Mouse (Mus musculus): ENCODE measurements at regions not wholly inside any gene's neighbourhood (a gene's known extent, or its start where the extent isn't known, plus 50 kb on each side); places are given as distances from the start of the nearest gene placed in this dataset.

- no peak for TF ChIP-seq POLR2A (IDR thresholded peaks at IDR 0.05; ENCODE audit: borderline replicate concordance, extremely low read depth, insufficient read depth, insufficient read length, poor library complexity, severe bottlenecking)
- TF ChIP-seq CTCF (IDR thresholded peaks at IDR 0.05; ENCODE audit: borderline replicate concordance, extremely low read depth, insufficient read depth, insufficient read length) = no peak
Observed at GRCm38 (mm10) chr1:151128005-151128404, 54.3 kb upstream of the Gm47985 start.
